29 mouse cellular contexts compared by ENCODE assay signal in genomic region chr1:172848171-172848570, GRCm38 (mm10). TPM values are rescaled to one million over a fixed set of nuclear protein-coding genes. Genes with fewer than 3 reads are reported as not detected.
DNase-seq lines count a peak whose midpoint lies in the region; ATAC-seq and TF ChIP-seq lines count a peak whose summit lies in the region.
"Had no signal": no experiment of that assay in that cellular context is flagged by ENCODE, and none has a peak within 500 bp of the region (broad histone marks: within the 10 kb centered on the region; RNA-seq: fewer than 3 reads in every experiment).

No protein-coding gene starts in this region.

- intact Hi-C loops in heart, adult 2 months (cut with DNase I), result no loop called here

- no peaks in the 10 kb centered on the region for H3K9me3 ChIP-seq in hindbrain, embryonic 16.5 days (ENCODE audit: control insufficient read depth, low read length)
- no peaks in the 10 kb centered on the region for H3K9me3 ChIP-seq in hindbrain, postnatal 0 days (ENCODE audit: low read length)
- H3K9me3 ChIP-seq in neural tube, embryonic 11.5 days (ENCODE audit: control insufficient read depth, low read length), result no peaks in the 10 kb centered on the region
- H3K9me3 ChIP-seq in neural tube, embryonic 13.5 days, result no peaks in the 10 kb centered on the region
- H3K9me3 ChIP-seq in neural tube, embryonic 15.5 days (replicated peaks), result no peaks in the 10 kb centered on the region
- H3K9me3 ChIP-seq: embryonic facial prominence, embryonic 10.5 days; embryonic facial prominence, embryonic 12.5 days; forebrain, embryonic 13.5 days; forebrain, embryonic 15.5 days had no signal

- DNase-seq in hindbrain, postnatal 0 days (ENCODE audit: low spot score), result no peak
- no peak for DNase-seq in neural tube, embryonic 11.5 days (ENCODE audit: low spot score)
- no peak for DNase-seq in neural tube, embryonic 10.5 days (ENCODE audit: extremely low spot score, low spot score)
- no peak for DNase-seq in heart, adult 2 months
- DNase-seq in kidney, adult 18-20 months, result no peak
- DNase-seq: adrenal gland, adult 2 months; adrenal gland, postnatal 10 days; adrenal gland, postnatal 25 days; cerebellum, adult 11 months; cerebellum, adult 18-20 months; cerebellum, adult 8-10 months; cerebellum, adult 9-11 months; cerebellum, postnatal 14 days; cerebellum, postnatal 36 days; embryo, embryonic 11 days had no signal

- no peak overlapping the region for H3K4me3 ChIP-seq in hindbrain, embryonic 16.5 days (ENCODE audit: low read length)
- no peak overlapping the region for H3K4me3 ChIP-seq in hindbrain, postnatal 0 days (ENCODE audit: low read length)
- no peak overlapping the region for H3K4me3 ChIP-seq in neural tube, embryonic 11.5 days (ENCODE audit: low read depth, low read length)
- H3K4me3 ChIP-seq in neural tube, embryonic 13.5 days, result no peak overlapping the region
- no peak overlapping the region for H3K4me3 ChIP-seq in neural tube, embryonic 15.5 days (replicated peaks)
- no peak overlapping the region for H3K4me3 ChIP-seq in heart, adult 2 months
- H3K4me3 ChIP-seq: embryonic facial prominence, embryonic 10.5 days; embryonic facial prominence, embryonic 12.5 days; forebrain, embryonic 13.5 days; forebrain, embryonic 15.5 days had no signal

- 83% methylated on average over 2 of the region's 2 CpGs for WGBS in hindbrain, embryonic 16.5 days
- 88% methylated on average over 2 of the region's 2 CpGs for WGBS in hindbrain, postnatal 0 days
- WGBS in neural tube, embryonic 11.5 days, result 89% methylated on average over 2 of the region's 2 CpGs
- WGBS in neural tube, embryonic 13.5 days, result 81% methylated on average over 2 of the region's 2 CpGs
- 65% methylated on average over 2 of the region's 2 CpGs for WGBS in neural tube, embryonic 15.5 days
- WGBS in heart, adult 2 months, result 86% methylated on average over 2 of the region's 2 CpGs

- no peaks in the 10 kb centered on the region for H3K36me3 ChIP-seq in hindbrain, embryonic 16.5 days (ENCODE audit: control insufficient read depth, insufficient read depth, low read length)
- H3K36me3 ChIP-seq in hindbrain, postnatal 0 days (ENCODE audit: insufficient read depth, low read length), result no peaks in the 10 kb centered on the region
- no peaks in the 10 kb centered on the region for H3K36me3 ChIP-seq in neural tube, embryonic 11.5 days (ENCODE audit: control insufficient read depth, insufficient read depth, low read length)
- no peaks in the 10 kb centered on the region for H3K36me3 ChIP-seq in neural tube, embryonic 13.5 days
- H3K36me3 ChIP-seq in neural tube, embryonic 15.5 days, result no peaks in the 10 kb centered on the region
- no peaks in the 10 kb centered on the region for H3K36me3 ChIP-seq in heart, adult 2 months (ENCODE audit: control insufficient read depth, insufficient read depth, low read length)
- H3K36me3 ChIP-seq: embryonic facial prominence, embryonic 10.5 days; embryonic facial prominence, embryonic 12.5 days; forebrain, embryonic 15.5 days had no signal

- no peak for TF ChIP-seq POLR2A in heart, adult 2 months (IDR thresholded peaks at IDR 0.05; ENCODE audit: insufficient read depth, low read depth, low read length)

- no peak overlapping the region for H3K27ac ChIP-seq in hindbrain, embryonic 16.5 days (ENCODE audit: low read depth, low read length)
- H3K27ac ChIP-seq in hindbrain, postnatal 0 days, result no peak overlapping the region
- no peak overlapping the region for H3K27ac ChIP-seq in neural tube, embryonic 11.5 days (ENCODE audit: low read depth, low read length)
- H3K27ac ChIP-seq in neural tube, embryonic 13.5 days (replicated peaks), result no peak overlapping the region
- no peak overlapping the region for H3K27ac ChIP-seq in neural tube, embryonic 15.5 days (replicated peaks)
- no peak overlapping the region for H3K27ac ChIP-seq in heart, adult 2 months
- H3K27ac ChIP-seq: embryonic facial prominence, embryonic 10.5 days; embryonic facial prominence, embryonic 12.5 days; forebrain, embryonic 13.5 days; forebrain, embryonic 15.5 days had no signal

- no peak for TF ChIP-seq CTCF in hindbrain, postnatal 0 days (IDR thresholded peaks at IDR 0.05; ENCODE audit: low read depth)
- TF ChIP-seq CTCF in heart, adult 2 months (IDR thresholded peaks at IDR 0.05), result no peak

- no peak overlapping the region for H3K9ac ChIP-seq in hindbrain, embryonic 16.5 days (ENCODE audit: low read depth, low read length)
- H3K9ac ChIP-seq in hindbrain, postnatal 0 days (replicated peaks; ENCODE audit: low read length), result no peak overlapping the region
- no peak overlapping the region for H3K9ac ChIP-seq in neural tube, embryonic 11.5 days (ENCODE audit: low read length)
- no peak overlapping the region for H3K9ac ChIP-seq in neural tube, embryonic 13.5 days
- no peak overlapping the region for H3K9ac ChIP-seq in neural tube, embryonic 15.5 days (replicated peaks)
- no peak overlapping the region for H3K9ac ChIP-seq in heart, adult 2 months (ENCODE audit: low read depth, low read length)
- H3K9ac ChIP-seq: embryonic facial prominence, embryonic 12.5 days; forebrain, embryonic 13.5 days; forebrain, embryonic 15.5 days had no signal

- no peaks in the 10 kb centered on the region for H3K27me3 ChIP-seq in hindbrain, embryonic 16.5 days (replicated peaks; ENCODE audit: control insufficient read depth, insufficient read depth, low read length)
- no peaks in the 10 kb centered on the region for H3K27me3 ChIP-seq in hindbrain, postnatal 0 days (ENCODE audit: insufficient read depth, low read length)
- no peaks in the 10 kb centered on the region for H3K27me3 ChIP-seq in neural tube, embryonic 11.5 days (ENCODE audit: control insufficient read depth, insufficient read depth, low read length)
- no peaks in the 10 kb centered on the region for H3K27me3 ChIP-seq in neural tube, embryonic 13.5 days
- no peaks in the 10 kb centered on the region for H3K27me3 ChIP-seq in neural tube, embryonic 15.5 days (replicated peaks)
- H3K27me3 ChIP-seq in heart, adult 2 months (ENCODE audit: control insufficient read depth, insufficient read depth, low read length), result no peaks in the 10 kb centered on the region
- H3K27me3 ChIP-seq: embryonic facial prominence, embryonic 12.5 days; forebrain, embryonic 13.5 days; forebrain, embryonic 15.5 days had no signal

- no peaks in the 10 kb centered on the region for H3K79me2 ChIP-seq in heart, adult 2 months (replicated peaks; ENCODE audit: control insufficient read depth, insufficient read depth, low read length)

- 0 out of 2 replicates have a peak, but pooled peaks have one; percentile 30 for ATAC-seq in hindbrain, embryonic 16.5 days
- ATAC-seq in hindbrain, postnatal 0 days, result no peak
- ATAC-seq in neural tube, embryonic 11.5 days (ENCODE audit: insufficient read depth, low FRiP score, low TSS enrichment), result peak; percentile 37; the same call in 1 of the 2 replicates
- 0 out of 2 replicates have a peak, but pooled peaks have one; percentile 50 for ATAC-seq in neural tube, embryonic 13.5 days (ENCODE audit: low read depth)
- ATAC-seq in neural tube, embryonic 15.5 days (ENCODE audit: low FRiP score), result peak; percentile 55; the same call in 1 of the 2 replicates
- ATAC-seq: forebrain, embryonic 13.5 days; forebrain, embryonic 15.5 days had no signal

- no peak overlapping the region for H3K4me2 ChIP-seq in hindbrain, embryonic 16.5 days (ENCODE audit: low read length)
- no peak overlapping the region for H3K4me2 ChIP-seq in hindbrain, postnatal 0 days (ENCODE audit: low read depth, low read length)
- no peak overlapping the region for H3K4me2 ChIP-seq in neural tube, embryonic 11.5 days (ENCODE audit: low read depth)
- H3K4me2 ChIP-seq in neural tube, embryonic 13.5 days, result no peak overlapping the region
- H3K4me2 ChIP-seq in neural tube, embryonic 15.5 days, result no peak overlapping the region
- H3K4me2 ChIP-seq: embryonic facial prominence, embryonic 12.5 days; forebrain, embryonic 13.5 days; forebrain, embryonic 15.5 days had no signal

- TF ChIP-seq EP300 in heart, adult 2 months (IDR thresholded peaks at IDR 0.05; ENCODE audit: insufficient read depth, low read depth, low read length), result no peak

- H3K4me1 ChIP-seq in hindbrain, embryonic 16.5 days (ENCODE audit: control insufficient read depth, insufficient read depth, low read depth, low read length), result no peaks in the 10 kb centered on the region
- no peaks in the 10 kb centered on the region for H3K4me1 ChIP-seq in hindbrain, postnatal 0 days (ENCODE audit: insufficient read depth, low read length)
- H3K4me1 ChIP-seq in neural tube, embryonic 11.5 days (ENCODE audit: control insufficient read depth, insufficient read depth, low read length), result 0 out of 2 replicates have a peak, but pooled peaks cover 2% of the 10 kb centered on the region
- peaks cover 13% of the 10 kb centered on the region for H3K4me1 ChIP-seq in neural tube, embryonic 13.5 days (replicated peaks)
- no peaks in the 10 kb centered on the region for H3K4me1 ChIP-seq in neural tube, embryonic 15.5 days
- H3K4me1 ChIP-seq in heart, adult 2 months (ENCODE audit: control insufficient read depth, insufficient read depth, low read length), result no peaks in the 10 kb centered on the region
- H3K4me1 ChIP-seq: embryonic facial prominence, embryonic 10.5 days; embryonic facial prominence, embryonic 12.5 days; forebrain, embryonic 13.5 days; forebrain, embryonic 15.5 days had no signal

RNA-seq across cellular contexts. Expression of gene Apcs, which starts 46.7 kb away (rescaled TPM):
- not detected in 2 replicates for polyA plus RNA-seq in hindbrain, embryonic 16.5 days (2015; fragmentation: Nextera tagmentation; extraction: Ambion mirVana)
- total RNA-seq in hindbrain, postnatal 0 days (2014; rRNA removed), result not detected in 2 replicates
- not detected in 2 replicates for polyA plus RNA-seq in hindbrain, postnatal 0 days (2015; fragmentation: Nextera tagmentation; extraction: Ambion mirVana)
- polyA plus RNA-seq in neural tube, embryonic 11.5 days (2014; fragmentation: Nextera tagmentation; extraction: Ambion mirVana), result not detected in 2 replicates
- not detected in 2 replicates for polyA plus RNA-seq in neural tube, embryonic 13.5 days (2015; fragmentation: Nextera tagmentation; extraction: Ambion mirVana)
- not detected in 2 replicates for polyA plus RNA-seq in neural tube, embryonic 15.5 days (2015; fragmentation: Nextera tagmentation; extraction: Ambion mirVana)
- not detected for total RNA-seq in heart, adult 2 months (2021)
- not detected in 2 replicates for polyA plus RNA-seq in heart, adult 2 months (2012; rRNA removed)
- total RNA-seq: adrenal gland, postnatal 25 days; common myeloid progenitor, adult 5-6 weeks; ES-E14; MEL had no signal
- polyA plus RNA-seq: adrenal gland, adult 2 months; brain, embryonic 14.5 days; C2C12; embryonic facial prominence, embryonic 10.5 days; embryonic facial prominence, embryonic 12.5 days; embryonic facial prominence, embryonic 14.5 days; forebrain, embryonic 11.5 days; forebrain, embryonic 13.5 days; forebrain, embryonic 15.5 days had no signal
